Mouse (Mus musculus) left cerebral cortex, postnatal 4 days (tissue): Measurements from ENCODE around the gene Myof. TPM values are rescaled to one million over a fixed set of nuclear protein-coding genes. Genes with fewer than 3 reads are reported as not detected.

Experiments used
- DNase-seq: peaks from one replicate; pipeline ENCODE4 v3.0.0-alpha.2; 2022
- intact Hi-C: fragments of 180-260 bp; cut with DNase I; formaldehyde crosslinking; loops from one replicate; pipeline ENCODE4 v1.15.1; 2025
- total RNA-seq, 2 experiments: library from RNA; stranded (reverse); gene quantifications; 2 replicates each; pipeline ENCODE4 v1.2.3; 2021

Gene Myof
- total RNA-seq, 2 experiments from 2014 or later, result 8.0 to 8.9 TPM

DNA sequence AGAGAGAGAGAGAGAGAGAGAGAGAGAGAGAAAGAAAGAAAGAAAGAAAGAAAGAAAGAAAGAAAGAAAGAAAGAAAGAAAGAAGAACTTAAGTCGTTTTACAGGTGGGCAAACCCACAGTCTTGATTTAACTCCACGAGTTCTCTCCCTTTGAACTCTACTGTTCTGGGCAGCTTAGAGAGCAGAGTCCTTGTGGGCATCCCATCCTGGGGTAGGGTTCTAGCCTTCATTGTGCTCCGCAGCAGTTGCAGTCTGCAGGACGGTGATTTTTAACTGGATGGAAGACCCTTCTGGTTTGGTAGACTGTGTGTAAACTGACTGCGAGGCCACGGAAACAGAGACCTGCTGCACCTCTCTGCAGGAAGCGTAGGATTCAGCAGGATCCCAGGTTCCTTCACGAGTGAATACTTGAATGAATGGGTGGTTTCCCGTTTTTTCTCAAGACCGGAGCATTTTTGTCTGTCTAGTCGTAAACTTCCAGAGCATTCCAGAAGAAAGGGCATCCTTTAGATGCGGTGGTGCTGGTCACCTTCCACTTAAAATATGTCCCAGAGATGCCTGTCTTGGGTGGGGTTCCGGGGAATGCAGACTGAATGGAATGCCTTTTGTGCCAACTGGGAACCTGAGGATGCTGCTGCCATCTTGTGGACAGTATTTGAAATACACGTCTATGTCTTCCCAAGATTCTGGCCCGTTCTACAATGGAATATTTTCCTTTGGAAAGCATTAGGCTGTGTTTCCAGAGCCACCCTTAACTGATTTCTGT lies 156.8 kb downstream of the Myof start:
- intact Hi-C loops, result loop anchor here (1.0 to 10.0 kb wide), 2 partner anchors 183 to 282 kb away; no protein-coding TSS in a partner anchor
- DNase-seq, result peak; percentile 36

DNA sequence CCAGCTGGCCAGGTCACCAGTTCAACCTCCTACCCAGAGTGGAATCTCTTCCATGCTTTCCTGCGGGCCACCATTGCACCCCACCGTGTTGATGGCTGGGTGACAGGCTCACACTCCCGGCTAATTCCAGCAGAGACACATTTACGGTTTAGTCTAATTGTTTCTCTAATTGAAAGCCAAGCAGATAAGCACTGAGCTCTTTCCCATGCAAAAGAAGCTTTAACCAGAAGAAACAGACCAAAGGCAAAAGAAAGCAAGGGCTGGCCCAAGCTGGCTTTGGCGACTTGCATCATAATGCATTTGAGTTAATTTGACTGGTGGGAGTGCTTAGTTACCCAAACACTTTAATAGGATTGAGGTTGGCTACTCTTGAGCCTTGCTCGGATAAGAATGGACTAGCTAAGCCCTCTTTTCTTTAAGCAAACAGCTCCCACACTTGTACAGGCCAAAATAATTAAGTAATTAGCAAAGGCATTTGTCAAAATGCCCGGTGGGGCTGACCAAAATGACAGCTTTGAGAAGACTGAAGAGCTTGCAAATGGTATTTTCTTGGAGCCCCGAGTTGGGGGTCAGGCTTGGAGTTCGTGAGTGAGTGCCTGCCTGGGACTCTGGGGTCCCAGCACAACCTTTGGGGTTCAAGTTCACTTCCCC lies 161.8 kb downstream of the Myof start:
- DNase-seq, result peak; percentile 8
- intact Hi-C loops, result loop anchor here (10.0 kb wide), 1 partner anchor 277 kb away; no protein-coding TSS in a partner anchor

GRCm38 (mm10) chr19:37877511-37878167 lies 165.7 kb downstream of the Myof start:
- intact Hi-C loops, result no loop called here
- DNase-seq, result no peak

GRCm38 (mm10) chr19:37876605-37877245 lies 166.7 kb downstream of the Myof start:
- DNase-seq, result no peak
- intact Hi-C loops, result no loop called here

DNA sequence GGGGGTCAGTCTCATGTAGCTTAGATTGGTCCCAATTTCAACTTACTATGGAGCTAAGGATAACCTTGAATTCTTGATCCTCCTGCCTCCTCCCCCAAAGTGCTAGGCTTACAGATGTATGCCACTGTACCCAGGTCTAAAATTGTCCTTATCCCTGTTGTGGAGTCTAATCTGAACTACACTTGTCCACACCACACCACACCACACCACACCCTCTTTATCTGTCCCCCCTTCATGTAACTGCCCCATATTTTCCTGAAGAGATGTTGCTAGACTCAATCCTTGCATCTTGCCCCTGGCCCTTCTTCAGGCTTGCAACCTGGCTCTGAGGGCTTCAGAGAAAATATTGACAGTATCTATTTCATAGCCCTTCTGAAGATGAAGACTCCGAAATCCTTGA lies 169.9 kb downstream of the Myof start:
- no peak for DNase-seq
- intact Hi-C loops, result no loop called here

DNA sequence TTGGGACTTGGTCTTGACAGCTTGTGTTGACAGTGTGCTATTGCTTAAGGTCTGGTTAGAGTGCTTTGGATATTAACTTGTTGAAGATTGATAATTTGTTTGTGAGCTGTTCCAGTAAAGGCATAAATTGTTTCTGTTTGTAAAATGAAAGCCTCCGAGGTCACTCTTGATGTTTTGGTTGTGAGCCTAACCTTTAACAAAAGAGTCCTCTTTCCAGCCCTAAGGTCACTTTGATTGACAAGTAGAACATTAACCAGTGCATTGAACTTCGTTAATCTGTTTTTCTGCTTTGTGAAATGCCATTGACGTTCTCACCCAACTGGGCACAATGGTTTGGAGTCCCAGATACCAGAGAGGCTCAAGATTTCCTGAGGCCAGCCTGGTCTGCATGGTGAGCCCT lies 175.8 kb downstream of the Myof start:
- intact Hi-C loops, result no loop called here
- no peak for DNase-seq

- intact Hi-C loops, result no loop called here
Observed at GRCm38 (mm10) chr19:37866994-37867393, 176.4 kb downstream of the Myof start.

GRCm38 (mm10) chr19:37861171-37861570 lies 182.2 kb downstream of the Myof start:
- DNase-seq, result no peak
- intact Hi-C loops, result no loop called here

More at GRCm38 (mm10) chr19:37866994-37867393, 176.4 kb downstream of the Myof start:
- no peak for DNase-seq

DNA sequence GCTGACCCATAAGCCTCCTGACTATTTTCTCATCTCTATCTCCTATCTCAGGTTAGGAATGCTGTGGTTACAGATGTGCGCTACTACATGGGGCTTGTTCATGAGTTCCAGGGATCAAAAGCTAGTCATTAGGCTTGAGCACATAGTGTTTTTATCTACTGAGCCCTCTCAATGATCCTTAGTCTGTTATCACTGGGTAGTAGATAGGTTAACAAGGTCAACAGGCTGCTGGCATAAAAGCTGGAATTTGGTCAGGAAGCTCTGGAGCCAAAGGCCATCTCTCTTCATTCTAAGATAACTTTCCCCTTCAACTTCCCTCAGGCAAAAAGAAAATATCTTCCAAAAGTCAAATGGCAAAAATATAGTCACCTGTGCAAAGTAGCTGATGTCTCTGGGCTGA lies 183.1 kb downstream of the Myof start:
- no peak for DNase-seq
- intact Hi-C loops, result no loop called here

GRCm38 (mm10) chr19:37858406-37859081 lies 184.8 kb downstream of the Myof start:
- no peak for DNase-seq
- intact Hi-C loops, result no loop called here

DNA sequence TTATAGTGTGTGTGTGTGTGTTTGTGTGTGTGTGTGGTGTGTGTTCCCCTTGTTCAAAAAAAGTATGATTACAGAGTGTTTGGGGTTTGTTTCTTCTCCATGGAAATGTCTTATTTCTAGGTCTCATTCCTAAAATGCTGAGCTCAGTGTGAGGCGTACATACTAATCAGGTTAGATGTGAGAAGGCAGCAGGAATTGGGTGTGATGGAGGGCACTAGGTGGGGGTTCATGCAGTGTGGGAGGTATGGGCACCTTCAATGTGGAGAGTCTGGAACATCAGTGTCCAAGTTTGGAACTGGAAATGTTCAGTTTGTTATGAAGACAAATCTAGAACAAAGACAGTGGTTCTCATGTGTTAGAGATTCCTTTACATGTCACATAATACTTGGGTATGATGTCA lies 191.3 kb downstream of the Myof start:
- DNase-seq, result no peak
- intact Hi-C loops, result no loop called here

DNA sequence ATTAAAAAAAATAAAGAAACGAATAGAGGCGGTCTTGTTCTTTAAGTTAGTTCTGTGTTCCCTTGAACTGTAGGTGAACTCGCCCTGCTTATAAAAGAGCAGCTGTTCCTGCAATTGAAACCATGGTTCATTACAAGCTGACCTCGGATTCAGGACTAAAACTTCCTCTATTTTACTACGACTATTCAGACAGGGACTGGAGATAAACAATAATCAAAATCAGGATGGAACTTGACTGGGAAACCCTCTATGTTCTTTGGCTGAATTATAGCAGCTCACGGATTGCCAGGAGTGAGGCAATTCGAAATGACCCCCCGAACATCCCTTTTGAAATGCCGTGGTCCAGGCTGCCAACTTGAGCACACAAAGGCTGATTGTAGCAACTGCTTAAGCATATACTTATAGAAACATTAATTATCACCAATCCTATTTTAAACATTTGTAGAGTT lies 191.8 kb downstream of the Myof start:
- no peak for DNase-seq
- intact Hi-C loops, result no loop called here

Other genes with a start within 250 kb of the Myof start
- 1 to 10 TPM; 1.8 to 3.3 TPM for gene Cep55, start 11.4 kb upstream of the Myof start, total RNA-seq
- gene Ffar4, start 53.5 kb upstream of the Myof start, total RNA-seq, result under 1 TPM; 0.24 to 0.28 TPM
- gene Rbp4, start 81.7 kb upstream of the Myof start, total RNA-seq, result 1 to 10 TPM; 3.2 to 4.6 TPM
- under 1 TPM in 1 of 2 experiments, not detected in 1; 0.24 TPM for gene Pde6c, start 89.2 kb upstream of the Myof start, total RNA-seq
- 10 to 100 TPM; 21.8 to 24.2 TPM for gene Fra10ac1, start 180.6 kb upstream of the Myof start, total RNA-seq
- gene Lgi1, start 221.0 kb upstream of the Myof start, total RNA-seq, result 10 to 100 TPM; 51.8 to 59.0 TPM